Mouse (Mus musculus): ENCODE measurements around the gene Ppfia2. TPM values are rescaled to one million over a fixed set of nuclear protein-coding genes. Genes with fewer than 3 reads are reported as not detected.

Gene Ppfia2
- polyA plus RNA-seq, 1 experiment from 2014 or later, result 0.03 TPM

GRCm38 (mm10) chr10:106681395-106681794, 211.3 kb downstream of the Ppfia2 start:
- ATAC-seq (ENCODE audit: insufficient read depth), result no peak
- H3K4me1 ChIP-seq (replicated peaks), result no peaks in the 10 kb centered on the region

GRCm38 (mm10) chr10:106685519-106685918, 215.4 kb downstream of the Ppfia2 start:
- 51% methylated on average over 3 of the region's 3 CpGs for WGBS (ENCODE audit: insufficient replicate concordance)
- H3K27me3 ChIP-seq, result no peaks in the 10 kb centered on the region
- no peaks in the 10 kb centered on the region for H3K36me3 ChIP-seq (replicated peaks)
- H3K4me1 ChIP-seq (replicated peaks), result no peaks in the 10 kb centered on the region
- no peak overlapping the region for H3K4me2 ChIP-seq
- H3K4me3 ChIP-seq (replicated peaks), result no peak overlapping the region
- H3K9ac ChIP-seq, result no peak overlapping the region
- H3K9me3 ChIP-seq (replicated peaks), result no peaks in the 10 kb centered on the region
- no peak for ATAC-seq (ENCODE audit: insufficient read depth)
- no peak overlapping the region for H3K27ac ChIP-seq (replicated peaks)

More at GRCm38 (mm10) chr10:106681395-106681794, 211.3 kb downstream of the Ppfia2 start:
- Histone ChIP-seq H3K9ac (no peak overlapping the region), H3K9me3 (replicated peaks) (no peaks in the 10 kb centered on the region), H3K27me3 (no peaks in the 10 kb centered on the region), H3K4me3 (replicated peaks) (no peak overlapping the region), H3K4me2 (no peak overlapping the region), H3K27ac (replicated peaks) (no peak overlapping the region), H3K36me3 (replicated peaks) (no peaks in the 10 kb centered on the region)
- 80% methylated on average over 5 of the region's 5 CpGs for WGBS (ENCODE audit: insufficient replicate concordance)

- Histone ChIP-seq H3K4me3 (replicated peaks) (no peak overlapping the region), H3K9me3 (replicated peaks) (no peaks in the 10 kb centered on the region), H3K4me2 (no peak overlapping the region), H3K27me3 (no peaks in the 10 kb centered on the region), H3K36me3 (replicated peaks) (no peaks in the 10 kb centered on the region), H3K27ac (replicated peaks) (no peak overlapping the region), H3K4me1 (replicated peaks) (no peaks in the 10 kb centered on the region), H3K9ac (no peak overlapping the region)
- ATAC-seq (ENCODE audit: insufficient read depth), result no peak
- WGBS (ENCODE audit: insufficient replicate concordance), result 85% methylated on average over 2 of the region's 2 CpGs
These were observed 249.8 kb downstream of the Ppfia2 start for GRCm38 (mm10) chr10:106719936-106720335.

GRCm38 (mm10) chr10:106732265-106732664, 262.1 kb downstream of the Ppfia2 start:
- 44% methylated on average over 2 of the region's 2 CpGs for WGBS (ENCODE audit: insufficient replicate concordance)

GRCm38 (mm10) chr10:106736230-106737063, 266.3 kb downstream of the Ppfia2 start:
- no peaks in the 10 kb centered on the region for H3K4me1 ChIP-seq (replicated peaks)
- ATAC-seq (ENCODE audit: insufficient read depth), result no peak
- no peak overlapping the region for H3K9ac ChIP-seq
- no peak overlapping the region for H3K27ac ChIP-seq (replicated peaks)
- H3K9me3 ChIP-seq (replicated peaks), result no peaks in the 10 kb centered on the region
- H3K27me3 ChIP-seq, result no peaks in the 10 kb centered on the region
- no peak overlapping the region for H3K4me3 ChIP-seq (replicated peaks)
- 74% methylated on average over 4 of the region's 4 CpGs for WGBS (ENCODE audit: insufficient replicate concordance)
- H3K36me3 ChIP-seq (replicated peaks), result no peaks in the 10 kb centered on the region
- no peak overlapping the region for H3K4me2 ChIP-seq

More at GRCm38 (mm10) chr10:106732265-106732664, 262.1 kb downstream of the Ppfia2 start:
- no peak overlapping the region for H3K4me3 ChIP-seq (replicated peaks)
- no peak for ATAC-seq (ENCODE audit: insufficient read depth)
- no peaks in the 10 kb centered on the region for H3K36me3 ChIP-seq (replicated peaks)
- no peak overlapping the region for H3K27ac ChIP-seq (replicated peaks)
- H3K9ac ChIP-seq, result no peak overlapping the region
- H3K4me2 ChIP-seq, result no peak overlapping the region
- H3K4me1 ChIP-seq (replicated peaks), result no peaks in the 10 kb centered on the region
- no peaks in the 10 kb centered on the region for H3K9me3 ChIP-seq (replicated peaks)
- H3K27me3 ChIP-seq, result no peaks in the 10 kb centered on the region

- no peaks in the 10 kb centered on the region for H3K27me3 ChIP-seq
- H3K36me3 ChIP-seq (replicated peaks), result no peaks in the 10 kb centered on the region
- no peak overlapping the region for H3K27ac ChIP-seq (replicated peaks)
- no peak overlapping the region for H3K4me3 ChIP-seq (replicated peaks)
- no peaks in the 10 kb centered on the region for H3K4me1 ChIP-seq (replicated peaks)
- no peak overlapping the region for H3K9ac ChIP-seq
- no peak overlapping the region for H3K4me2 ChIP-seq
- ATAC-seq (ENCODE audit: insufficient read depth), result no peak
- 51% methylated on average over 3 of the region's 3 CpGs for WGBS (ENCODE audit: insufficient replicate concordance)
- H3K9me3 ChIP-seq (replicated peaks), result no peaks in the 10 kb centered on the region
These were observed 268.1 kb downstream of the Ppfia2 start for GRCm38 (mm10) chr10:106738190-106738589.

- ATAC-seq (ENCODE audit: insufficient read depth), result no peak
- H3K4me1 ChIP-seq (replicated peaks), result no peaks in the 10 kb centered on the region
- no peak overlapping the region for H3K4me3 ChIP-seq (replicated peaks)
- no peak overlapping the region for H3K4me2 ChIP-seq
- no peak overlapping the region for H3K9ac ChIP-seq
- no peaks in the 10 kb centered on the region for H3K27me3 ChIP-seq
- no peaks in the 10 kb centered on the region for H3K36me3 ChIP-seq (replicated peaks)
- no peaks in the 10 kb centered on the region for H3K9me3 ChIP-seq (replicated peaks)
- no peak overlapping the region for H3K27ac ChIP-seq (replicated peaks)
These were observed 274.8 kb downstream of the Ppfia2 start for GRCm38 (mm10) chr10:106744966-106745365.

GRCm38 (mm10) chr10:106761061-106761460, 290.9 kb downstream of the Ppfia2 start:
- Histone ChIP-seq H3K4me3 (replicated peaks) (no peak overlapping the region), H3K9me3 (replicated peaks) (no peaks in the 10 kb centered on the region), H3K9ac (no peak overlapping the region), H3K4me2 (no peak overlapping the region), H3K27ac (replicated peaks) (no peak overlapping the region), H3K36me3 (replicated peaks) (no peaks in the 10 kb centered on the region), H3K27me3 (no peaks in the 10 kb centered on the region), H3K4me1 (replicated peaks) (no peaks in the 10 kb centered on the region)
- ATAC-seq (ENCODE audit: insufficient read depth), result no peak
- WGBS (ENCODE audit: insufficient replicate concordance), result 56% methylated on average over 6 of the region's 6 CpGs

GRCm38 (mm10) chr10:106763785-106764184, 293.6 kb downstream of the Ppfia2 start:
- Histone ChIP-seq H3K4me2 (no peak overlapping the region), H3K9ac (no peak overlapping the region), H3K4me3 (replicated peaks) (no peak overlapping the region), H3K27me3 (no peaks in the 10 kb centered on the region), H3K9me3 (replicated peaks) (no peaks in the 10 kb centered on the region), H3K36me3 (replicated peaks) (no peaks in the 10 kb centered on the region), H3K4me1 (replicated peaks) (no peaks in the 10 kb centered on the region), H3K27ac (replicated peaks) (no peak overlapping the region)
- ATAC-seq (ENCODE audit: insufficient read depth), result no peak
- whole genome bisulfite sequencing (ENCODE audit: insufficient replicate concordance), result 58% methylated on average over 7 of the region's 7 CpGs

- no peak overlapping the region for H3K9ac ChIP-seq
- no peaks in the 10 kb centered on the region for H3K4me1 ChIP-seq (replicated peaks)
- H3K4me2 ChIP-seq, result no peak overlapping the region
- H3K4me3 ChIP-seq (replicated peaks), result no peak overlapping the region
- no peaks in the 10 kb centered on the region for H3K36me3 ChIP-seq (replicated peaks)
- no peak for ATAC-seq (ENCODE audit: insufficient read depth)
- H3K9me3 ChIP-seq (replicated peaks), result no peaks in the 10 kb centered on the region
- 66% methylated on average over 1 of the region's 1 CpGs for WGBS (ENCODE audit: insufficient replicate concordance)
- no peak overlapping the region for H3K27ac ChIP-seq (replicated peaks)
- H3K27me3 ChIP-seq, result no peaks in the 10 kb centered on the region
These were observed 305.4 kb downstream of the Ppfia2 start for GRCm38 (mm10) chr10:106775571-106775970.

- no peak for ATAC-seq (ENCODE audit: insufficient read depth)
- H3K36me3 ChIP-seq (replicated peaks), result no peaks in the 10 kb centered on the region
- 0 out of 2 replicates have a peak, but pooled peaks cover 2% of the 10 kb centered on the region for H3K9me3 ChIP-seq (replicated peaks)
- H3K4me2 ChIP-seq, result no peak overlapping the region
- H3K9ac ChIP-seq, result no peak overlapping the region
- no peaks in the 10 kb centered on the region for H3K27me3 ChIP-seq
- no peak overlapping the region for H3K4me3 ChIP-seq (replicated peaks)
- no peaks in the 10 kb centered on the region for H3K4me1 ChIP-seq (replicated peaks)
- H3K27ac ChIP-seq (replicated peaks), result no peak overlapping the region
- WGBS (ENCODE audit: insufficient replicate concordance), result 38% methylated on average over 2 of the region's 2 CpGs
These were observed 345.3 kb downstream of the Ppfia2 start for GRCm38 (mm10) chr10:106815447-106815846.

- 60% methylated on average over 4 of the region's 4 CpGs for WGBS (ENCODE audit: insufficient replicate concordance)
- H3K4me3 ChIP-seq (replicated peaks), result no peak overlapping the region
- H3K36me3 ChIP-seq (replicated peaks), result no peaks in the 10 kb centered on the region
- H3K27me3 ChIP-seq, result no peaks in the 10 kb centered on the region
- 0 out of 2 replicates have a peak, but pooled peaks cover 2% of the 10 kb centered on the region for H3K9me3 ChIP-seq (replicated peaks)
- no peaks in the 10 kb centered on the region for H3K4me1 ChIP-seq (replicated peaks)
- no peak overlapping the region for H3K9ac ChIP-seq
- no peak overlapping the region for H3K27ac ChIP-seq (replicated peaks)
- no peak for ATAC-seq (ENCODE audit: insufficient read depth)
- no peak overlapping the region for H3K4me2 ChIP-seq
These were observed 348.2 kb downstream of the Ppfia2 start for GRCm38 (mm10) chr10:106818381-106818780.

Data from liver, embryonic 15.5 days (tissue).